Mouse (Mus musculus) lung, postnatal 0 days (tissue): Measurements from ENCODE around the gene Arl6ip1. TPM values are rescaled to one million over a fixed set of nuclear protein-coding genes. Genes with fewer than 3 reads are reported as not detected.

ENCODE experiments used
- ATAC-seq: fragments of 200-750 bp; cut with Nextera tagmentation; 2 replicates; pipeline ENCODE4 v1.8.0; 2017; ENCODE audit warnings: moderate library complexity
- DNase-seq: peaks from one replicate; pipeline ENCODE4 v3.0.0-alpha.2; 2016; ENCODE audit warnings: low spot score
- H3K27ac ChIP-seq: fragments of 300-500 bp; sonication (generic); 2 replicates; pipeline ENCODE4 v1.5.1; 2014; ENCODE audit warnings: antibody characterized with exemption, mild to moderate bottlenecking, low read length, mixed read lengths
- H3K27me3 ChIP-seq: fragments of 300-500 bp; sonication (generic); replicated peaks from 2 replicates; pipeline ENCODE4 v1.6.1; 2014; ENCODE audit warnings: low read length, mixed read lengths; ENCODE audit not compliant: insufficient read depth
- H3K36me3 ChIP-seq: fragments of 300-500 bp; sonication (generic); 2 replicates; pipeline ENCODE4 v1.6.1; 2014; ENCODE audit warnings: low read length, mixed read lengths; ENCODE audit not compliant: insufficient read depth
- H3K4me1 ChIP-seq: fragments of 300-500 bp; sonication (generic); 2 replicates; pipeline ENCODE4 v1.6.1; 2014; ENCODE audit warnings: antibody characterized with exemption, low read depth, low read length, mixed read lengths; ENCODE audit not compliant: insufficient read depth
- H3K4me2 ChIP-seq: fragments of 300-500 bp; sonication (generic); replicated peaks from 2 replicates; pipeline ENCODE4 v1.6.1; 2014; ENCODE audit warnings: low read depth, mild to moderate bottlenecking, low read length, moderate library complexity, mixed read lengths
- H3K4me3 ChIP-seq: fragments of 300-500 bp; sonication (generic); 2 replicates; pipeline ENCODE4 v1.5.1; 2014; ENCODE audit warnings: low read depth, low read length
- H3K9ac ChIP-seq: fragments of 300-500 bp; sonication (generic); replicated peaks from 2 replicates; pipeline ENCODE4 v1.6.1; 2014; ENCODE audit warnings: low read depth, mild to moderate bottlenecking
- H3K9me3 ChIP-seq: fragments of 300-500 bp; sonication (generic); 2 replicates; pipeline ENCODE4 v1.6.1; 2016; ENCODE audit warnings: low read length, mixed read lengths
- CTCF ChIP-seq: IDR thresholded peaks from 2 replicates; pipeline ENCODE4 v1.5.1; 2016; ENCODE audit warnings: antibody characterized with exemption, mild to moderate bottlenecking
- EP300 ChIP-seq: IDR thresholded peaks from 2 replicates; pipeline ENCODE4 v1.6.1; 2016; ENCODE audit warnings: antibody characterized with exemption, mild to moderate bottlenecking, control low read depth
- WGBS: fragments of 180-500 bp; shearing (Covaris S2); extraction: QIAGEN DNeasy Blood & Tissue Kit; methylation state at CpG from one replicate; pipeline ENCODE4 v1.1.7; 2014; 5-methylcytosine and 5-hydroxymethylcytosine counted together
- polyA plus RNA-seq: library from polyadenylated mRNA; unstranded; fragments of >200 nt; fragmentation: Nextera tagmentation; extraction: Ambion mirVana; gene quantifications from 2 replicates; pipeline ENCODE4 v1.2.1, GENCODE M21; 2015

Gene Arl6ip1
- polyA plus RNA-seq, 1 experiment from 2014 or later: 550 TPM

- Histone ChIP-seq H3K27ac (peak overlapping the region; percentile 90), H3K4me1 (peaks cover 16% of the 10 kb centered on the region; the same call in 1 of the 2 replicates), H3K36me3 (0 out of 2 replicates have a peak, but pooled peaks cover 15% of the 10 kb centered on the region), H3K4me3 (no peak overlapping the region), H3K9ac (no peak overlapping the region), H3K9me3 (no peaks in the 10 kb centered on the region), H3K4me2 (0 out of 2 replicates have a peak overlapping the region, but pooled peaks have one; percentile 11), H3K27me3 (no peaks in the 10 kb centered on the region)
- DNase-seq (peak; percentile 94), ATAC-seq (peak; percentile 87)
- WGBS: 45% methylated on average over 2 of the region's 2 CpGs
- TF ChIP-seq CTCF (no peak), EP300 (peak; percentile 70; the same call in 1 of the 2 replicates)
These were observed 10.3 kb downstream of the Arl6ip1 start for GRCm38 (mm10) chr7:118119142-118119541.

- peak overlapping the region; percentile 90 for H3K27ac ChIP-seq
- no peak for DNase-seq
- H3K4me3 ChIP-seq: no peak overlapping the region
- TF ChIP-seq CTCF: no peak
- no peak for TF ChIP-seq EP300
- no peak for ATAC-seq
- H3K4me1 ChIP-seq: peaks cover 21% of the 10 kb centered on the region; the same call in 1 of the 2 replicates
- H3K4me2 ChIP-seq: no peak overlapping the region
- 0 out of 2 replicates have a peak, but pooled peaks cover 14% of the 10 kb centered on the region for H3K36me3 ChIP-seq
- no peak overlapping the region for H3K9ac ChIP-seq
- 73% methylated on average over 3 of the region's 3 CpGs for WGBS
- no peaks in the 10 kb centered on the region for H3K9me3 ChIP-seq
- H3K27me3 ChIP-seq: no peaks in the 10 kb centered on the region
These were observed 11.0 kb downstream of the Arl6ip1 start for GRCm38 (mm10) chr7:118118426-118118825.

- Histone ChIP-seq H3K9ac (no peak overlapping the region), H3K4me2 (no peak overlapping the region), H3K9me3 (no peaks in the 10 kb centered on the region), H3K27ac (peak overlapping the region; percentile 90), H3K4me1 (peaks cover 21% of the 10 kb centered on the region; the same call in 1 of the 2 replicates), H3K4me3 (no peak overlapping the region), H3K27me3 (no peaks in the 10 kb centered on the region), H3K36me3 (peaks cover 18% of the 10 kb centered on the region; the same call in 1 of the 2 replicates)
- no peak for ATAC-seq
- DNase-seq: no peak
- TF ChIP-seq CTCF (no peak), EP300 (0 out of 2 replicates have a peak, but pooled peaks have one; percentile 10)
- 41% methylated on average over 4 of the region's 4 CpGs for WGBS
These were observed 11.8 kb downstream of the Arl6ip1 start for GRCm38 (mm10) chr7:118117539-118118210.

GRCm38 (mm10) chr7:118116787-118117538 lies 12.5 kb downstream of the Arl6ip1 start:
- 16% methylated on average over 8 of the region's 8 CpGs for WGBS
- H3K9ac ChIP-seq: no peak overlapping the region
- DNase-seq: no peak
- peak overlapping the region; percentile 86; the same call in 1 of the 2 replicates for H3K4me3 ChIP-seq
- no peaks in the 10 kb centered on the region for H3K9me3 ChIP-seq
- no peaks in the 10 kb centered on the region for H3K27me3 ChIP-seq
- no peak for ATAC-seq
- peak overlapping the region; percentile 65 for H3K4me2 ChIP-seq
- peaks cover 21% of the 10 kb centered on the region; the same call in 1 of the 2 replicates for H3K4me1 ChIP-seq
- peak overlapping the region; percentile 26 for H3K27ac ChIP-seq
- TF ChIP-seq CTCF: no peak
- no peak for TF ChIP-seq EP300
- peaks cover 17% of the 10 kb centered on the region; the same call in 1 of the 2 replicates for H3K36me3 ChIP-seq

- H3K36me3 ChIP-seq: peaks cover 21% of the 10 kb centered on the region; the same call in 1 of the 2 replicates
These were observed 13.4 kb downstream of the Arl6ip1 start, which contains the start of gene Rps15a for GRCm38 (mm10) chr7:118115877-118116568. Rps15a (minus strand) TSS chr7:118116188.

More at GRCm38 (mm10) chr7:118115877-118116568, 13.4 kb downstream of the Arl6ip1 start, which contains the start of gene Rps15a:
- TF ChIP-seq CTCF: peak; percentile 25
- TF ChIP-seq EP300: peak; percentile 96
- WGBS: under 1% methylated on average over 40 of the region's 40 CpGs
- Histone ChIP-seq H3K27ac (peak within 1 kb of the TSS; percentile 85), H3K4me2 (peak within 1 kb of the TSS; percentile 65), H3K4me1 (peaks cover 21% of the 10 kb centered on the region; the same call in 1 of the 2 replicates), H3K9ac (peak within 1 kb of the TSS; percentile 94), H3K4me3 (peak within 1 kb of the TSS; percentile 86), H3K27me3 (no peaks in the 10 kb centered on the region), H3K9me3 (no peaks in the 10 kb centered on the region)
- DNase-seq (peak; percentile 98), ATAC-seq (peak; percentile 75)
